Mouse (Mus musculus) lung, adult 2 months (tissue): Measurements from ENCODE around the gene Ak7.

Source experiments
- CTCF ChIP-seq: fragments of 200-500 bp; IDR thresholded peaks from 2 replicates; pipeline ENCODE4 v1.5.1; 2011; ENCODE audit warnings: mild to moderate bottlenecking, low read length, control low read depth; ENCODE audit not compliant: insufficient read depth
- POLR2A ChIP-seq: fragments of 200-500 bp; IDR thresholded peaks from 2 replicates; pipeline ENCODE4 v1.6.1; 2011; ENCODE audit warnings: low read depth, mild to moderate bottlenecking, control low read depth, low read length, borderline replicate concordance; ENCODE audit errors: extremely low read depth

GRCm38 (mm10) chr12:105727964-105728363, 22.2 kb downstream of the Ak7 start:
- TF ChIP-seq POLR2A (no peak), CTCF (no peak)
